Mouse (Mus musculus): ENCODE results near the gene Chkb. TPM values are rescaled to one million over a fixed set of nuclear protein-coding genes. Genes with fewer than 3 reads are reported as not detected.

Gene Chkb
- total RNA-seq, 2 experiments from 2014 or later, result 21.4 to 24.2 TPM

DNA sequence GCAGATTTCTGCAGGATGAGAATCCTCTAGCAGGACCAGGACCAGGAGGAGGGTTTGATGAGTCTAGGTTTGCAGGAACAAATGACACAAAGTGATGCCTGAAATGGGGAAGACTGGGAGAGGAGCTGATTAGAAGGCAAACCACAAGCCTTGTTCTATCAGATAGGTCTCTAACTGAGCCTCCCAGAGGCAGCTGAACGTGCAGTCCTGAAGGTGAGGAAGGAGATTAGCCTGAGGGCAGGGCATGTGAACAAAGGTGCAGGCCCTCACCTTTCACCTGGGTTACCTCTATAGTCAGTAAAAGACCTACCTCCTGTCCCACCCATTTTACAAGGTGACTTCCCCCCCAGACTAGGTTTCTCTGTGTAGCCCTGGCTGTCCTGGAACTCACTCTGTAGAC is 30.0 kb downstream of the Chkb start:
- no peak for DNase-seq

DNA sequence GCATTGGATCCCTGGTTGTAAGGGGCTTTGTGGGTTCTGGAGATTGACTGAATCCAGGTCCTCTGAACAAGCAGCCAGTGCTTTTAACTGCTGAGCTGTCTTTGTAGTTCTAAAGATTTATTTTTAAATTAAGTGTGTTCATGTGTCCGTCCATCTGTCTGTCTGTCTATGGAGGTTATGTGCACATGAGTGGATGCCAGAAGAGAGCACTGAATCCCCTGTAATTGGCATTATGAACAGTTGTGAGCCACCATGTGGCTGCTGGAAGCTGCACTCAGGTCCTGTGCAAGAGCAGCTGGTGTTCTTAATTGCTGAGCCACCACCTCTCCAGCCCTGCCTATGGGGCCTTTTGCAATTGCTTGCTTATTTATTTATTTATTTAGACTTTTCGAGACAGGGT is 31.6 kb downstream of the Chkb start:
- no peak for DNase-seq

DNA sequence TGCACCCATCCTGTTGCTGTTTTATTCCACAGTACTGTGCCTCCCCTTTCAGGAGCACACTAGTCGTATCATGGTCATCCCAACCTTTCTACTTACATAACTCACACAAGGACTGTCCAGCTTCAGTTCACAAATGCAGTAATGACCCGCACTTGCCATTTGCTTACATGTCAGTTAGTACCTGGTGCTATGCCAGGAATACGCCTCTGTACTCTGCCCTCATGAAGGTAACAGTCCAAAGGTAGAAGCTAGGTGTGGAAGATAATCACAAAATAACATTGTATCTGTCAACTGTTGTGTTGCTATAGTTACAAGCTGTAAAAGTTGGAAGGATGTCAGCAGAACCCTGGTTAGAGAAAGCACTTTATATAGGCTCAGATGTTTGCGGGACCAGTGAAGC is 32.8 kb downstream of the Chkb start:
- no peak for DNase-seq

DNA sequence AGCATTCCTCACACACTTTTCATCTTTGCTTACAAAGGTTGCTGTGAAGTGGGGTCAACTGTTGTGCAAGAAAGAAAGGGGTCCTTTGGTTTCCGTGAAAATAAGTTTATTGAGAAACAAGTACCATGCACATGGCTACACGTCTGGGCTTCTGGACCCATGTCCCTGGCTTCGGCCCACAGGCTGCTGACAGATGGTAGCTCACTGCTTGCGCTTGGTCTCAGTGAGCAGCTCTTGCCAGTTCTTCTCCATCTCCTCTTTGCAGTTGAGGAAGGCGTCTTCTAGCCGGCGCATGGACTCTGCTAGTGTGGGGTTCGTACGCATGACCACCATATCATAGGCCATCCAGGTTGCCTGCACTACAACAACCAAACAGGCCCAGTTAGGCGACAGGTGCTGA is 39.6 kb downstream of the Chkb start:
- DNase-seq, result no peak

DNA sequence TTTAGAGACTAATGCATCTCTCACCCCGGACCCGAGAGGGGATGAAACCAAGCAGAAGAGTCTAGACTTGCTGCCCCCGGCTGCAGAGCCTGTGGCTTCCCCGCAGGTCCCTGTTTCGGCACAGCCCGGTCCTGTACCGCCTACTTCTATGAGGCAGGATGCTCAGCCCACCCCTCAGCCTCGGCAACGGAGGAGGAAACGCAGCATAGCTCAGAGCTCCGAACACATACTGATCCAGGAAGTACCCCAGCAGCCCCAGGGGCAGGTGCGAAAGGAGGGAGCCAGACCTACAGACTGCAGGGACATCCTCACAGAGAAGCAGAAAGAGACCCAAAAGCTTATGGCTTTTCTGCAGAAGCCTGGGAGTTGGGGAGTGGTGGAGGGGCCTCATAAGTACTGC is 42.6 kb downstream of the Chkb start:
- DNase-seq, result no peak

DNA sequence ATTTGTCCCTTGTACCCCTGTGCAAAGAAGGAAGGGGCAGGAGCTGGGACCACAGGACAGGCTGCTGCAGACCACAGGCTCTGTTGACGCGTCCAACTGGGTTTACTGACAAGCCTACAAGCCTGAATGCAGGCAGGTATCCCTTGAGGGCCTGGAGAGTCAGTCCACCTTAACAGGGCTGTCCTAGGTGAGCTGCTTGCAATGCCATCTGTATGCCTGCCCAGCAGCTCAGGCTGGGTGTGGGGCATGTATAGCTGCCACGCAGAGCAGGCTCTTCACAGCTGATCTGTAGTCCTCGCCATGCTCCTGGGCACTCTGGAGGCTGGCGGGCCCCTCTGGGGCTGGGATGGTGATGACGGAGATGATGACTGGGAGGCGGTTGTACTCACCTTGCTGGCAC is 45.1 kb downstream of the Chkb start, which contains the start of gene Klhdc7b:
Gene Klhdc7b, plus strand, starts transcription at position 301 of the 400 bp plus-strand sequence.
- no peak for DNase-seq

DNA sequence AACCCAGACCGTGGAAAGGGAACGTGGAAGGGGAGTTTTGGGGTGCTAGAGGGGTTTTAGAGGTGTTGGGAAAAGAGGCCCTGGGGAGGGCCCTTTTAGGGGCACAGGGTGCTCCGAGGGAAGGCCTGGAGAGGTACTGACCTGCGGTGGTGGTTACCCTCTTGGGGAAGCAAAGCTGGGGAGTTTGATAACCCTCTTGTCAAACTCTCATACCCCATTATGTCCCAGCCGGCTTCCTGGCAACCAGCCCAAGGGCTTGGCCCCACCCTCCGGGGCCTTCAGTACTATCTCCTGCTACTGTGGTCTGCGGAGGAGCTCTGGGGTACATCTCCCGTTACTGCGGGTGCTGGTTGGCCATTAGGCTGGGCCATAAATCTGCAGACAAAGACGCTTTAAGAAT is 50.3 kb downstream of the Chkb start:
- DNase-seq, result no peak

DNA sequence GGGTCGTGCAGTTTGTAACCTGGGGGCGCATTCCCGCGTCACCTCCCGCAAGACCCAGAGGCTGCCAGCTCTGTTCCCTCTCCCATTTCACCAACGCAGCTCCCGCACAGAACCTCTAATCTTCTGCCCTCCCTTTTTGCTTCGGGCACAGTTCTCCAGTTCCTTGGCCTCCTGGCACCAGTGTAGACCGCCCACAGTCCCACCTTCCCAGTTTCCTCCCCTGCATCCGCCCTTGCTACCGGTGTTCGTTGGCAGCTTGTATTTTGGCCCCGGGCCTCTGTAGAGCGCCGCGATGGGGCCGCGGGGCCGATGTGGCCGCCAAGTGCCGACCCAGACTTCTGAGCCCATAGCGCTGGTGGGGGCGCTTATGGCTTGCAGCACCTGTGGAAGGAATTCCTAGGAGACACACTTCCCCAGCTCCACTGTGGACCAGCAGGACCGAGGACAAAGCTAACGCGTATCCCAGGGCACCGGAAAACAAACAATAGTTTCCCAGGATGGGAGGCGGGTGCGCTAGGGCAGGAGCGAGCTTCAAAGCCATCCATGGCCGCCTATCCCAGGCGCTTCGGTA is 50.8 kb downstream of the Chkb start, which contains the start of gene Odf3b:
Gene Odf3b, minus strand, starts transcription at position 452 of the 571 bp plus-strand sequence.
- DNase-seq, result no peak

DNA sequence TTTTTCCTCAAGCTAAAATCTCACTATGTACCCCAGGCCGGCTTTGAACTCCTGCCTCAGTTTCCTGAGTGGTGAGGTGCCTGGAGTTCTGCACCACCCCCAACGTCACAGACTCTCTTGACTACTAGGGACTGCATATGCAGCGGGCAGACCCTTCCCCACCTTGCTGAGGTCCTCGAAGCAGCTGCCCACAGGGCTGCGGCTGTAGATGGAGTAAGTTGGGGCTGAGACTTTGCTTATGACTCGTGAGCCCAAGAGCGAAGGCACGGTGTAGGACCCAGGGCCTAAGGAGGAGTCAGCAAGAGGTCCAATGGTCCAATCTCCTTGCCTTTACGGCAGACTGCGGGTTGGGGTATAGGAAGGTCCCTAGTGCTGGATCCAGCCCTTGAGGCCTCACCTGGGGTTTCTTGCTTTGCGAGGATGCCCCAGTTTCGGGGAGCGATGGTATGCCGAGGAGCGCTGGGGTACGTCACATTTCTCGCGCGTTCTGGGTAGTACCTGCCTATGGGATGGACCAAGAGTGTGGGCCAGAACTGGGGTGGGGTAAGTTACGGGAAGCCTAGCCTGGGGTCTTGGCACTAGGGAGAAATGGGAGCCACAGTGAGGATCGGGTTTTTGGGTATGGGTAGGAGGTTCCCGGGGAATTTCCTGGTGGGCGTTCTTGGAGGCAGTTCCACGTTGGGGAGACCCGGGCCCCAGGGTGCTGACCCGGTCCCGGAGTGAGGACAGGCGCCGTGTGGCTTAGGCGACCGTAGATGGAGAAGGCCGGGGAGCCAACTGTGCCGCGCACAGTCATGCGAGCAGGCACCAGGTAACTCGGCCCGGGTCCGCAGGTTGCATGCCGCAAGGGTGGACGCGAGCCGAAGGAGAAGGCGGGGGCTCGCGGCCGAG is 51.5 kb downstream of the Chkb start:
- DNase-seq, result no peak

DNA sequence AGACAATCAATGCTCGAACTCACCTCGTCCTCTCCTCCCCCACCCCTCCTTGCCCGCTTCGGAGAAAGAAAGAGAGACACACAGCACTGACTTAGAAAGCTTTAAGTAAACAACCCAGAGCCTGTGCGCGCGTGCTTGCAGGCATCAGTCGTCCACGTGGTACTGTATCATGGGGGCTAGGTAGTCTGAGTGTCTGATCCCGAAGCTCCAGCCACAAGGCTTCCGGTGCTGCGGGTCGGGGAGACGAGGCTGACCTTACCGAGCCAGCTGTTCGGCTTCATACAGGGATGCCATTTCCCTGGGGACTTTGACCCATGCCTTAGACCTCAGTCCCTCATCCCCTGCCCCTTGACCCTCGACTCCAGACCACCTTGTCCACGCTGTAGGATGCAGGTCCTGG is 52.3 kb downstream of the Chkb start:
- no peak for DNase-seq

DNA sequence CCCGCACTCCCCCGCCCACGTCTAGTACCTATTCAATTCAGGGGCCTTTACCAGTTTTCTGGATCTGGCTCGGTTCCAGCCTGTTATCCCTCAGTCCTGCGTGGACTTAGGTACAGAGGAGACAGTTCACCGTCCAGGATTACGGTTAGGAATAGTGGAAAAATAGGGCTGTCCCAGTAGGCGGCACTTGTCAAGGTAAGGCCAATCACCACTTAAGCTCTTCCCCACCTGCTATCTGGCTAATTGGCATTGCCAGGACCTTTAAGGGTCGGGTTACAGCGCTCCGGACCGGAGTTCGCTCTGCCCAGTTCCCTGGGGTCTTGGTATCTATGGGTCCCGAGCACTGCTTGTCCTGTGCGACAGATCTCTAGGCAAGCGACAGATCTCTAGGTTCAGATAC is 52.8 kb downstream of the Chkb start, which contains the start of gene Tymp:
Gene Tymp, minus strand, starts transcription at position 83 of the 400 bp plus-strand sequence.
- no peak for DNase-seq

Other genes starting within 250 kb of the Chkb start
- gene Plxnb2, start 249.1 kb downstream of the Chkb start, total RNA-seq (2021), result 10 to 100 TPM in 1 of 2 experiments, 1 to 10 TPM in 1; 8.5 to 11.9 TPM
- 1 to 10 TPM; 6.6 to 8.4 TPM for gene Dennd6b, start 233.4 kb downstream of the Chkb start, total RNA-seq (2021)
- 10 to 100 TPM; 71.1 to 72.5 TPM for gene Ppp6r2, start 218.4 kb downstream of the Chkb start, total RNA-seq (2021)
- gene Sbf1, start 114.6 kb downstream of the Chkb start, total RNA-seq (2021), result 10 to 100 TPM; 48.1 to 61.0 TPM
- not detected for gene Adm2, start 107.2 kb downstream of the Chkb start, total RNA-seq (2021)
- gene Miox, start 95.5 kb downstream of the Chkb start, total RNA-seq (2021), result not detected
- gene Lmf2, start 74.2 kb downstream of the Chkb start, total RNA-seq (2021), result 10 to 100 TPM in 1 of 2 experiments, 1 to 10 TPM in 1; 9.9 to 13.6 TPM
- 10 to 100 TPM; 35.1 to 37.0 TPM for gene Ncaph2, start 74.2 kb downstream of the Chkb start, total RNA-seq (2021)
- gene Sco2, start 56.1 kb downstream of the Chkb start, total RNA-seq (2021), result 10 to 100 TPM; 14.7 to 21.8 TPM
- under 1 TPM; 0.29 to 0.49 TPM for gene Tymp, start 52.9 kb downstream of the Chkb start, total RNA-seq (2021)
- gene Odf3b, start 50.6 kb downstream of the Chkb start, total RNA-seq (2021), result under 1 TPM in 1 of 2 experiments, not detected in 1; 0.32 TPM
- not detected for gene Klhdc7b, start 45.0 kb downstream of the Chkb start, total RNA-seq (2021)
- gene Syce3, start 19.4 kb downstream of the Chkb start, total RNA-seq (2021), result not detected
- gene Cpt1b, start 4.0 kb downstream of the Chkb start, total RNA-seq (2021), result 100 to 1,000 TPM; 227 to 251 TPM
- under 1 TPM; 0.27 to 0.49 TPM for gene C730034F03Rik, start 319 bp downstream of the Chkb start, total RNA-seq (2021)
- not detected for gene Gm44502, start 212 bp downstream of the Chkb start, total RNA-seq (2021)
- under 1 TPM; 0.29 to 0.31 TPM for gene Mapk8ip2, start 24.0 kb upstream of the Chkb start, total RNA-seq (2021)
- gene Arsa, start 47.5 kb upstream of the Chkb start, total RNA-seq (2021), result 1 to 10 TPM; 4.2 to 4.9 TPM
- gene Shank3, start 69.7 kb upstream of the Chkb start, total RNA-seq (2021), result 10 to 100 TPM; 12.8 to 17.5 TPM
- under 1 TPM; 0.27 to 0.36 TPM for gene Acr, start 138.4 kb upstream of the Chkb start, total RNA-seq (2021)
- gene Rabl2, start 162.0 kb upstream of the Chkb start, total RNA-seq (2021), result 1 to 10 TPM; 1.8 to 1.9 TPM

Measured in gastrocnemius, postnatal 25 days (tissue).